Mouse (Mus musculus): ENCODE measurements around the gene Zmynd10.

- TF ChIP-seq GATA1 (IDR thresholded peaks at IDR 0.05; ENCODE audit: borderline replicate concordance, low read length) (no peak), FLI1 (IDR thresholded peaks at IDR 0.05; ENCODE audit: low read length) (no peak)
These were observed 6.6 kb downstream of the Zmynd10 start for GRCm38 (mm10) chr9:107553541-107554318.

Data from megakaryocyte, embryonic 14.5 days (primary cell).